Mouse (Mus musculus) forebrain, embryonic 16.5 days (tissue): ENCODE results near the gene Ninj1. TPM values are rescaled to one million over a fixed set of nuclear protein-coding genes. Genes with fewer than 3 reads are reported as not detected.

Source experiments
- ATAC-seq: fragments of 200-750 bp; cut with Nextera tagmentation; 2 replicates; pipeline ENCODE4 v1.8.0; 2017; ENCODE audit warnings: mild to moderate bottlenecking, moderate library complexity
- H3K27ac ChIP-seq: fragments of 300-500 bp; sonication (generic); 2 replicates; pipeline ENCODE4 v1.5.1; 2014; ENCODE audit warnings: low read length, control low read depth
- H3K27me3 ChIP-seq: fragments of 300-500 bp; sonication (generic); replicated peaks from 2 replicates; pipeline ENCODE4 v1.6.1; 2014; ENCODE audit warnings: low read length; ENCODE audit not compliant: control insufficient read depth, insufficient read depth
- H3K36me3 ChIP-seq: fragments of 300-500 bp; sonication (generic); 2 replicates; pipeline ENCODE4 v1.6.1; 2014; ENCODE audit not compliant: control insufficient read depth, insufficient read depth
- H3K4me1 ChIP-seq: fragments of 300-500 bp; sonication (generic); replicated peaks from 2 replicates; pipeline ENCODE4 v1.6.1; 2014; ENCODE audit warnings: low read length; ENCODE audit not compliant: control insufficient read depth, insufficient read depth
- H3K4me2 ChIP-seq: fragments of 300-500 bp; sonication (generic); 2 replicates; pipeline ENCODE4 v1.6.1; 2014; ENCODE audit warnings: mild to moderate bottlenecking, low read length, control low read depth
- H3K4me3 ChIP-seq: fragments of 300-500 bp; sonication (generic); replicated peaks from 2 replicates; pipeline ENCODE4 v1.5.1; 2014; ENCODE audit warnings: mild to moderate bottlenecking, low read length, control low read depth
- H3K9ac ChIP-seq: fragments of 300-500 bp; sonication (generic); replicated peaks from 2 replicates; pipeline ENCODE4 v1.6.1; 2014; ENCODE audit warnings: low read depth, low read length, control low read depth
- H3K9me3 ChIP-seq: fragments of 300-500 bp; sonication (generic); 2 replicates; pipeline ENCODE4 v1.6.1; 2016; ENCODE audit warnings: low read length; ENCODE audit not compliant: control insufficient read depth
- WGBS: fragments of 180-500 bp; shearing (Covaris S2); extraction: QIAGEN DNeasy Blood & Tissue Kit; methylation state at CpG from one replicate; pipeline ENCODE4 v1.1.7; 2014; 5-methylcytosine and 5-hydroxymethylcytosine counted together
- polyA plus RNA-seq: library from polyadenylated mRNA; unstranded; fragments of >200 nt; fragmentation: Nextera tagmentation; extraction: Ambion mirVana; gene quantifications from 2 replicates; pipeline ENCODE4 v1.2.1, GENCODE M21; 2015

Gene Ninj1
- 21.3 and 23.1 TPM in 2 replicates for polyA plus RNA-seq

DNA sequence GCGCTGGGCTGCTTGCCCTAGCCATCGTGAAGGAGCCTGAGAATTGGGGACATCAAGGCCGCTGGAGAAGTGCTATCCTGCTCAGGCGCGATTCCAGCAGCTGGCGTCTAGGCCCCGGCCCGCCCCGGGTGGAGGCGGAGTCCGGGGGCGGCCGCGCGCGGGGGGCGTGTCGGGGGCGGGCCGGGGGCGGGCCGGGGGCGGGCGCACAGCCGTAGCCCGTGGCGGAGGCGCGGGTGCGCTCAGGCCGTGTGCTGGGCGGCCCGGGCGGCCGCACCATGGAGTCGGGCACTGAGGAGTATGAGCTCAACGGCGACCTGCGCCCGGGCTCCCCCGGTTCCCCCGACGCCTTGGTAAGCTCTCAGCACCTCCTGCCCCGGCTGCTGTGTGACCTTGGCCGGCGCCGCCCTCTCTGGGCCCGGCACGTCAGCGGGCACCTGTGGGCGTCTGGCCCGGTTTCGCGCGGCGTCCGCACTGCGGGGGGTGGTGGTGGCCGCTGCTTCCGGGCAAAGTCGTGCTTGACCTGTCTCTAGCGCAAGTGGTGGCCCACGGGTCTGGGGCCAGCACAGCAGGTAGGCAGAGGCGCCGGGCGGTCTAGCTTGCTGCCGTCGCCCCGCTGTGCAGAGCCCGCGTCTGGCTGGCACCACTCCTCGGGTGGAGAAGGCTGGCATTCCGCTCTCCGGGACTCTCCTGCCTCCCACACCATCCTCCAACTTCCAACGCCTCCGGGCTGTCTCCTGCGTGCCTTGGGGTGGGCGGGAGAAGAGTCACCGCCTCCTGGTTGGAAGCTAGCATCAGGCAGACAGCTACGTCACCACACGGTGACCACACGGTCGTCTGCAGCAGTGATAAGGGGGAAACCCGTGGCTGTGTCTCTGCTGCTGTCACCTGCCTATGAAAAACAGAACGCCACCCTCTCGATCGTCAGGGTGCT is at the start of gene Ninj1:
Ninj1 (plus strand) TSS at position 198 of the 931 bp plus-strand sequence.
- Histone ChIP-seq H3K27me3 (no peaks in the 10 kb centered on the region), H3K27ac (no peak within 1 kb of the TSS), H3K9ac (peak within 1 kb of the TSS; percentile 58), H3K4me1 (peaks cover 20% of the 10 kb centered on the region), H3K9me3 (no peaks in the 10 kb centered on the region), H3K36me3 (no peaks in the 10 kb centered on the region), H3K4me2 (peak within 1 kb of the TSS; percentile 89), H3K4me3 (peak within 1 kb of the TSS; percentile 65)
- under 1% methylated on average over 61 of the region's 87 CpGs for WGBS
- peak; percentile 94 for ATAC-seq

DNA sequence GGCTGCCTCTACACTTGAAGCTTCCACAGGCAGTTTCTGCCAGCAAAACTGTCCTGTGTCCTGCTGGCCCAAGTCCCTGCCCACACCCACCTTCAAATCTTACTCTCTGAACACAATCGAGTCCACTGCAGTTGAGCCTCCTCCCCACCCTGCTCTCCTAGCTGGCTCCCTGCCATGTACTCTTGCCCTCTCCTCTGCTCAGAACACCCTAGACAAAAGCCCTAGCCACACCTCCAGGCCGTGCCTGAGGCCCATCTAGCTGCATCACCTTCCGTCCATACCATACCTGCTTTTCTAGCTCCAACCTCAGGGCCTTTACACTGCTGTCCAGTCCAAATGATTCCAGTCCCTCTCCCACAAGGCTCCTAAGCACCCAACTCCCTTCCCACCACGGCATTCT is 46.7 kb upstream of the Ninj1 start:
- H3K36me3 ChIP-seq, result peaks cover 4% of the 10 kb centered on the region
- H3K4me2 ChIP-seq, result no peak overlapping the region
- peaks cover 30% of the 10 kb centered on the region for H3K4me1 ChIP-seq
- no peaks in the 10 kb centered on the region for H3K27me3 ChIP-seq
- no peak overlapping the region for H3K9ac ChIP-seq
- H3K9me3 ChIP-seq, result no peaks in the 10 kb centered on the region
- H3K4me3 ChIP-seq, result no peak overlapping the region
- WGBS, result 41% methylated on average over 4 of the region's 4 CpGs
- H3K27ac ChIP-seq, result no peak overlapping the region
- ATAC-seq, result no peak

DNA sequence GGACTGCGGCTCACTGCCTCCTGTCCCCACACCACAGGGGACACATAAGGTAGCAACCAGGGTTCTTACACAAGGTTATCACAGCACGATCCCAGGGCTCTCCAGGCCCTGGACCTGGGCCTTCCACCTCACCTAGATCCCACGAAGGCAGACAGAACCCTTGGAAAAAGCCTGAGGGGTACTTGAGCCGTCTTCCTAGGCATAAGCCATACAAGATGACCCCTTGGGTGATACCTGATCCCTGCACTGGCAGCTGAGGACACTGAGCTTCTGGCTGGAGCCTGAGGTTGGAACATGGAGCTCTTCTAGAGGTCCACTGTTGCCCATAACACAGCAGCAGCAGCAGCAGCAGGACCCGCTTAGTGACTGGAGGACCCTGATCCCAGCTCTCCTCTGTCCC is 44.9 kb upstream of the Ninj1 start:
- Histone ChIP-seq H3K4me3 (no peak overlapping the region), H3K4me2 (no peak overlapping the region), H3K9me3 (no peaks in the 10 kb centered on the region), H3K4me1 (peaks cover 40% of the 10 kb centered on the region), H3K27me3 (no peaks in the 10 kb centered on the region), H3K36me3 (peaks cover 4% of the 10 kb centered on the region), H3K9ac (no peak overlapping the region), H3K27ac (no peak overlapping the region)
- no peak for ATAC-seq
- 91% methylated on average over 5 of the region's 5 CpGs for WGBS

DNA sequence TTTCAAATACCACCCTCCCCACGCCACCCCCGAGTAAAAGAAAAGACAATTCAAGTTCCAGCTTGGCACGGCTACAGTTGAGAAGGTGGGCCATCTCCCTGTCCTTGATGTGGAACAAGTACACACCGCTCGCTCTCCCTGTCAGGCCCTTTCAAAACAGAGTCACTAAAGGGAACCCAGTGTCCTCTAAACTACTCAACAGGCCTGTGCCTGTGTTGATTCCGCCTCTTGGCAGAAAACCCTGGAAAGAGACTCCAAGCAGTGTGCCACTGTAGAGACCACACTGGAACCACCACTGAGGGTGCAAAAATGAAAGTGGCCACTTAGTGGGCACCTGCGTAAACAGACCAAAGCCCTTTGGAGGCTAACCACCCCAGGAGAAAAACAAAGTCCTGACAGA is 44.0 kb upstream of the Ninj1 start:
- Histone ChIP-seq H3K9me3 (no peaks in the 10 kb centered on the region), H3K4me3 (no peak overlapping the region), H3K9ac (0 out of 2 replicates have a peak overlapping the region, but pooled peaks have one; percentile 13), H3K27me3 (no peaks in the 10 kb centered on the region), H3K36me3 (peaks cover 4% of the 10 kb centered on the region), H3K4me1 (peaks cover 45% of the 10 kb centered on the region), H3K4me2 (no peak overlapping the region; the same call in 1 of the 2 replicates), H3K27ac (no peak overlapping the region)
- ATAC-seq, result no peak
- WGBS, result 87% methylated on average over 7 of the region's 7 CpGs

DNA sequence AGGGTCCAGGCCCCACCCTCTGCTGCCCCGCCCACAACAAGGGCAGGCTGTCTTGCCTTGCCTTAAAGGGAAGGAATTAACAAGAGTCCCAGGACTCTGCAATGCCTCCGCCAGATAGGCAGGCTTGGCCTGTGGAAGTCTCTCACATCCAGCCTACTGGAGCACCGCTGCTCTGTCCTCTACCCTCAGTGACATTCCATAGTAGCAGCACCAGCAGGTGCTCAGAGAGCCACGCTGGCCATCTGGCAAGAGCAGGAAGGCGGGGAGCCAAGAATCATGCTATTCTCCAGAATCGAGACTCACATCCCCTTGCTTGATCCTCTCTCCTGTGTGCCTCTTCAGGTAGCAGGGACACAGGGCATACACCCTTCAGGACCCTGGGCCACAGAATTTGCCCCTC is 42.8 kb upstream of the Ninj1 start:
- no peaks in the 10 kb centered on the region for H3K36me3 ChIP-seq
- no peak for ATAC-seq
- H3K9ac ChIP-seq, result peak overlapping the region; percentile 17; the same call in 1 of the 2 replicates
- peak overlapping the region; percentile 23 for H3K4me3 ChIP-seq
- H3K9me3 ChIP-seq, result no peaks in the 10 kb centered on the region
- no peak overlapping the region for H3K27ac ChIP-seq
- peaks cover 46% of the 10 kb centered on the region for H3K4me1 ChIP-seq
- peak overlapping the region; percentile 96 for H3K4me2 ChIP-seq
- no peaks in the 10 kb centered on the region for H3K27me3 ChIP-seq
- 20% methylated on average over 6 of the region's 6 CpGs for WGBS

DNA sequence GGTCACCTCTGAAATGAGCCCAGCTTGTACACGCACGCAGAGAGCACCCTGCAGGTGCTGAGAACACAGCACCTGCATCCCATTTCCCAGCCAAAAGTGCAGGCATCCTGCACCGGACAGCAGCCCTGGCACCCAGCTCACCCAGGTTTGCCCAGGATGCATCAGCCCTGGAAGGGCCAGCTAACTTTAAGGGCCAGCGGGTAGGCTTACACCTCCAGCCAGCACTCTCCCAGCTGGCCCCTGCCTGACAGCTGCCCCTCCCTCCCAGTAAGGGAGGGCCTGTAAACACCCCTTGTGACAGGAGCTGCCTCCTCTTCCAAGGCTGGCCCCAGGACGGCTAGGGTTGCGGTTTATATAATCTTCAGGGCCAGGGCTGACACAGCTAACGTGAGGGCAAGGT is 41.9 kb upstream of the Ninj1 start:
- H3K9me3 ChIP-seq, result no peaks in the 10 kb centered on the region
- peak overlapping the region; percentile 96 for H3K4me2 ChIP-seq
- no peak for ATAC-seq
- H3K27ac ChIP-seq, result no peak overlapping the region
- peak overlapping the region; percentile 85 for H3K4me3 ChIP-seq
- H3K27me3 ChIP-seq, result no peaks in the 10 kb centered on the region
- WGBS, result 41% methylated on average over 7 of the region's 7 CpGs
- H3K9ac ChIP-seq, result peak overlapping the region; percentile 86
- H3K36me3 ChIP-seq, result no peaks in the 10 kb centered on the region
- H3K4me1 ChIP-seq, result peaks cover 46% of the 10 kb centered on the region

DNA sequence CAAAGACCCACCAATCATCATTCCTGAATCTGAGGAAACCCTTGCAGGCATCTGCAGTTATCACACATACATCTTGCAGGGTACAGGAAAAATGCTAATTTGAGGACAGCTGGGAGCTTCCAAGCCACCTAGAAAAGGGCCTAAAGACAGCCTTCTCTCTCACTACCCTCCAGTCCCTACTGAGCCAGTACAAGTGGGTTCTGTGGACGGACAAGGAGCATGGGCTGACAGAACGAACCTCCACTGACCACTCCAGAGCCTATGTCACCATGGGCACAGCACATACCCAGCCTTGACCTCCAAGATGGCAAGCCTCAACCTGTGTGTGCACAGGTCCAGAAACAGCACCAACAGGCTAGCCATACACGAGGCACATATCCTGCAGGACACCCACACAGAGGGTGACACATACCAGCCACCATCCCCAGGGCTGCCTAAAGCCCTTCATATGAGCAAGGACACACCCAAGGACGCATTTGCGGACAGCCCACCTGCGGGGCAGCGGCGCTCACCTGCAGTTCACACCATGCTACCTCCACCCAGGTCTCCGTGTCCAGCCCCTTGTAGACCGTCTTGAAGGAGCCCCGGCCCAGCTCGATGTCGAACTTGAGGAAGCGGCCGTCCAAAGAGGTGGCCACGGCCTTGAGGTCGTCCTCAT is 41.1 kb upstream of the Ninj1 start:
- 24% methylated on average over 17 of the region's 17 CpGs for WGBS
- Histone ChIP-seq H3K27me3 (no peaks in the 10 kb centered on the region), H3K27ac (no peak overlapping the region), H3K36me3 (no peaks in the 10 kb centered on the region), H3K9me3 (no peaks in the 10 kb centered on the region), H3K4me1 (peaks cover 41% of the 10 kb centered on the region), H3K9ac (peak overlapping the region; percentile 86), H3K4me3 (peak overlapping the region; percentile 85), H3K4me2 (peak overlapping the region; percentile 96)
- no peak for ATAC-seq

DNA sequence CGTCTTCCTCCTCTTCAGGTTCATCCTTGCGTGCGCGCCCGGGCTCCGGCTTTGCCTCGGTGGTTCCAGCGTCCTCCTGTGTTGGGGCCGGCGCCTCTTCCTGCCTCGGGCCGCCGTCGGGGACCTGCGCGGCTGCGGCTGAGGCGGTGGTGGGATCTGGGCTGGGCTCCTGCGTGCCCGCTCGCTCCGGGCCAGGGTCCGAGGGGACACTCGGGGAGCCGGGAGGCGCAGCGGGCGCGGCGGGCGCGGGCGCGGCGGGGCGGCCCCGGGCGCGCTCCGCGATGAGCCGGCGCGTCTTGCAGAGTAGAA is 40.6 kb upstream of the Ninj1 start:
- WGBS, result under 1% methylated on average over 43 of the region's 44 CpGs
- ATAC-seq, result peak; percentile 8; the same call in 1 of the 2 replicates

More for the DNA sequence above, 40.6 kb upstream of the Ninj1 start:
- Histone ChIP-seq H3K4me1 (peaks cover 41% of the 10 kb centered on the region), H3K27ac (peak overlapping the region; percentile 92; the same call in 1 of the 2 replicates), H3K9me3 (no peaks in the 10 kb centered on the region), H3K27me3 (no peaks in the 10 kb centered on the region), H3K4me3 (peak overlapping the region; percentile 85), H3K4me2 (peak overlapping the region; percentile 96), H3K9ac (peak overlapping the region; percentile 86), H3K36me3 (no peaks in the 10 kb centered on the region)
